Mouse (Mus musculus): ENCODE data around the gene Trabd2b. TPM values are rescaled to one million over a fixed set of nuclear protein-coding genes. Genes with fewer than 3 reads are reported as not detected.

The Trabd2b gene
- polyA plus RNA-seq, 1 experiment from 2014 or later: 2.4 TPM

- no peak for ATAC-seq
- H3K9me3 ChIP-seq (ENCODE audit: low read length): no peaks in the 10 kb centered on the region
- 88% methylated on average over 1 of the region's 1 CpGs for WGBS
- no peak overlapping the region for H3K9ac ChIP-seq (replicated peaks; ENCODE audit: low read depth)
- H3K27me3 ChIP-seq (replicated peaks; ENCODE audit: insufficient read depth, low read length): no peaks in the 10 kb centered on the region
- no peak overlapping the region for H3K4me2 ChIP-seq (replicated peaks; ENCODE audit: low read depth, low read length)
- TF ChIP-seq CTCF (IDR thresholded peaks at IDR 0.05) (no peak), EP300 (IDR thresholded peaks at IDR 0.05) (no peak)
- H3K4me3 ChIP-seq (ENCODE audit: low read depth, low read length): no peak overlapping the region
- H3K27ac ChIP-seq (ENCODE audit: low read length): no peak overlapping the region
- H3K4me1 ChIP-seq (ENCODE audit: insufficient read depth, low read depth, low read length): no peaks in the 10 kb centered on the region
- no peaks in the 10 kb centered on the region for H3K36me3 ChIP-seq (ENCODE audit: insufficient read depth, low read length)
- DNase-seq (ENCODE audit: low spot score): no peak
Observed at GRCm38 (mm10) chr4:114374330-114374729, 32.2 kb upstream of the Trabd2b start.

- H3K4me2 ChIP-seq (replicated peaks; ENCODE audit: low read depth, low read length): no peak overlapping the region
- 74% methylated on average over 11 of the region's 11 CpGs for WGBS
- TF ChIP-seq CTCF (IDR thresholded peaks at IDR 0.05): no peak
- TF ChIP-seq EP300 (IDR thresholded peaks at IDR 0.05): no peak
- DNase-seq (ENCODE audit: low spot score): no peak
- H3K36me3 ChIP-seq (ENCODE audit: insufficient read depth, low read length): no peaks in the 10 kb centered on the region
- no peak overlapping the region for H3K4me3 ChIP-seq (ENCODE audit: low read depth, low read length)
- H3K9me3 ChIP-seq (ENCODE audit: low read length): no peaks in the 10 kb centered on the region
- H3K4me1 ChIP-seq (ENCODE audit: insufficient read depth, low read depth, low read length): no peaks in the 10 kb centered on the region
- no peak overlapping the region for H3K9ac ChIP-seq (replicated peaks; ENCODE audit: low read depth)
- H3K27ac ChIP-seq (ENCODE audit: low read length): no peak overlapping the region
- no peaks in the 10 kb centered on the region for H3K27me3 ChIP-seq (replicated peaks; ENCODE audit: insufficient read depth, low read length)
- no peak for ATAC-seq
Observed at GRCm38 (mm10) chr4:114377531-114377930, 29.0 kb upstream of the Trabd2b start.

DNA sequence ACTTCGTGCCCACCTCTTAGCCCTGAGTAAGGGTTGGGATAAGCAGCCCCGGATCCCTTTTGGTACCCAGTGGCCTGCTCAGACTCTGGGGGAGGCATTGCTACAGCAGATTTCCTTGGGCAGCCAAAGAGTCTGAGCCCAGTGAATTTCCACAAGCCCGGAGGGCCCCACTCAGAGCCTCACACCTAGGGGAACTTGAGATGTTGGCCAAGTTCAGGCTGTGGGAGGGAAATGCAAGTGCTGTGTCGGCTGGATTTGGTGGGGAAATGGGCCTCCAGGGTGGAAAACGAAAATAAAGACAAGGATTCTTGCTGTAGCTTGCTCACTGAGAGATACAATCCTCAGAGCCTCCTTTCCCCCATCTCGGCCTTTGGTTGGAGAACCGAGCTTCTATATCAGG lies 28.0 kb upstream of the Trabd2b start:
- Histone ChIP-seq H3K4me3 (ENCODE audit: low read depth, low read length) (no peak overlapping the region), H3K36me3 (ENCODE audit: insufficient read depth, low read length) (no peaks in the 10 kb centered on the region), H3K27me3 (replicated peaks; ENCODE audit: insufficient read depth, low read length) (no peaks in the 10 kb centered on the region), H3K9ac (replicated peaks; ENCODE audit: low read depth) (no peak overlapping the region), H3K9me3 (ENCODE audit: low read length) (no peaks in the 10 kb centered on the region), H3K4me1 (ENCODE audit: insufficient read depth, low read depth, low read length) (no peaks in the 10 kb centered on the region), H3K27ac (ENCODE audit: low read length) (no peak overlapping the region), H3K4me2 (replicated peaks; ENCODE audit: low read depth, low read length) (no peak overlapping the region)
- no peak for ATAC-seq
- no peak for TF ChIP-seq EP300 (IDR thresholded peaks at IDR 0.05)
- TF ChIP-seq CTCF (IDR thresholded peaks at IDR 0.05): no peak
- 68% methylated on average over 7 of the region's 7 CpGs for WGBS
- DNase-seq (ENCODE audit: low spot score): no peak

GRCm38 (mm10) chr4:114379416-114379956 lies 27.0 kb upstream of the Trabd2b start:
- no peaks in the 10 kb centered on the region for H3K9me3 ChIP-seq (ENCODE audit: low read length)
- ATAC-seq (no peak), DNase-seq (ENCODE audit: low spot score) (no peak)
- 76% methylated on average over 4 of the region's 4 CpGs for WGBS
- H3K27me3 ChIP-seq (replicated peaks; ENCODE audit: insufficient read depth, low read length): no peaks in the 10 kb centered on the region
- no peaks in the 10 kb centered on the region for H3K4me1 ChIP-seq (ENCODE audit: insufficient read depth, low read depth, low read length)
- H3K27ac ChIP-seq (ENCODE audit: low read length): no peak overlapping the region
- no peak overlapping the region for H3K4me2 ChIP-seq (replicated peaks; ENCODE audit: low read depth, low read length)
- no peak overlapping the region for H3K4me3 ChIP-seq (ENCODE audit: low read depth, low read length)
- H3K36me3 ChIP-seq (ENCODE audit: insufficient read depth, low read length): no peaks in the 10 kb centered on the region
- TF ChIP-seq EP300 (IDR thresholded peaks at IDR 0.05) (no peak), CTCF (IDR thresholded peaks at IDR 0.05) (no peak)
- H3K9ac ChIP-seq (replicated peaks; ENCODE audit: low read depth): no peak overlapping the region

- ATAC-seq (no peak), DNase-seq (ENCODE audit: low spot score) (no peak)
- no peak overlapping the region for H3K9ac ChIP-seq (replicated peaks; ENCODE audit: low read depth)
- WGBS: 28% methylated on average over 1 of the region's 1 CpGs
- no peak overlapping the region for H3K4me2 ChIP-seq (replicated peaks; ENCODE audit: low read depth, low read length)
- 0 out of 2 replicates have a peak, but pooled peaks cover 2% of the 10 kb centered on the region for H3K4me1 ChIP-seq (ENCODE audit: insufficient read depth, low read depth, low read length)
- no peaks in the 10 kb centered on the region for H3K9me3 ChIP-seq (ENCODE audit: low read length)
- H3K27me3 ChIP-seq (replicated peaks; ENCODE audit: insufficient read depth, low read length): no peaks in the 10 kb centered on the region
- TF ChIP-seq CTCF (IDR thresholded peaks at IDR 0.05) (no peak), EP300 (IDR thresholded peaks at IDR 0.05) (no peak)
- H3K36me3 ChIP-seq (ENCODE audit: insufficient read depth, low read length): no peaks in the 10 kb centered on the region
- no peak overlapping the region for H3K27ac ChIP-seq (ENCODE audit: low read length)
- H3K4me3 ChIP-seq (ENCODE audit: low read depth, low read length): no peak overlapping the region
Observed at GRCm38 (mm10) chr4:114382627-114383026, 23.9 kb upstream of the Trabd2b start.

GRCm38 (mm10) chr4:114385236-114385635 lies 21.3 kb upstream of the Trabd2b start:
- 85% methylated on average over 5 of the region's 5 CpGs for WGBS
- Histone ChIP-seq H3K36me3 (ENCODE audit: insufficient read depth, low read length) (no peaks in the 10 kb centered on the region), H3K4me1 (ENCODE audit: insufficient read depth, low read depth, low read length) (0 out of 2 replicates have a peak, but pooled peaks cover 2% of the 10 kb centered on the region), H3K9ac (replicated peaks; ENCODE audit: low read depth) (no peak overlapping the region), H3K4me3 (ENCODE audit: low read depth, low read length) (no peak overlapping the region), H3K27me3 (replicated peaks; ENCODE audit: insufficient read depth, low read length) (no peaks in the 10 kb centered on the region), H3K27ac (ENCODE audit: low read length) (no peak overlapping the region), H3K9me3 (ENCODE audit: low read length) (no peaks in the 10 kb centered on the region), H3K4me2 (replicated peaks; ENCODE audit: low read depth, low read length) (no peak overlapping the region)
- ATAC-seq (no peak), DNase-seq (ENCODE audit: low spot score) (no peak)
- TF ChIP-seq CTCF (IDR thresholded peaks at IDR 0.05) (no peak), EP300 (IDR thresholded peaks at IDR 0.05) (no peak)

GRCm38 (mm10) chr4:114386395-114386811 lies 20.1 kb upstream of the Trabd2b start:
- no peak for TF ChIP-seq EP300 (IDR thresholded peaks at IDR 0.05)
- H3K4me1 ChIP-seq (ENCODE audit: insufficient read depth, low read depth, low read length): 0 out of 2 replicates have a peak, but pooled peaks cover 2% of the 10 kb centered on the region
- WGBS: 40% methylated on average over 2 of the region's 2 CpGs
- no peak overlapping the region for H3K27ac ChIP-seq (ENCODE audit: low read length)
- H3K9me3 ChIP-seq (ENCODE audit: low read length): no peaks in the 10 kb centered on the region
- peak; percentile 38 for ATAC-seq
- H3K27me3 ChIP-seq (replicated peaks; ENCODE audit: insufficient read depth, low read length): no peaks in the 10 kb centered on the region
- H3K4me3 ChIP-seq (ENCODE audit: low read depth, low read length): no peak overlapping the region
- H3K36me3 ChIP-seq (ENCODE audit: insufficient read depth, low read length): no peaks in the 10 kb centered on the region
- H3K9ac ChIP-seq (replicated peaks; ENCODE audit: low read depth): no peak overlapping the region
- H3K4me2 ChIP-seq (replicated peaks; ENCODE audit: low read depth, low read length): no peak overlapping the region
- peak; percentile 51 for DNase-seq (ENCODE audit: low spot score)

Measured in lung, postnatal 0 days (tissue).